Mouse (Mus musculus): ENCODE measurements at regions not wholly inside any gene's neighbourhood (a gene's known extent, or its start where the extent isn't known, plus 50 kb on each side); places are given as distances from the start of the nearest gene placed in this dataset.

DNA sequence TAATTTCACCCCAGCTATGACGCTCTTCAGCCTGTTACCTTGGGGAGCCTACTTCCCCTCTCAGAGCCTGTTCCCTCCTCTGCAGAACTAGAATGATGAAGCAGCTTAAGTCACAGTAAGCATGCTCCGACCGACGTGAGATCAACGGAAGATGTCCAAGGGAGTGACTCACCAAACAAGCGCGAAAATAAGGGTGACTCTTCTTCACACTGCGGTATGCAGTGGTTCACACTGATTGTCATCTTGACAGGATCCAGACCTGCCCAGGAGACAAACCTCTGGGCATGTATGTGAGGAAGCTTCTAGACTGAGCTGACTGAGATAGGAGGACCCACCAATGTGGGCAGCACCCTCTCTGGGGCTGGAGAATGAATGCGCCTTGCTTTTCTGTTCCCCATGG, 116.3 kb upstream of the Tpm1 start:
- ATAC-seq (ENCODE audit: insufficient number of reproducible peaks, insufficient read depth, low FRiP score, low TSS enrichment, low read depth), result no peak
- no peaks in the 10 kb centered on the region for H3K9me3 ChIP-seq
- no peaks in the 10 kb centered on the region for H3K27me3 ChIP-seq
- 89% methylated on average over 9 of the region's 9 CpGs for WGBS
- no peak overlapping the region for H3K4me3 ChIP-seq
- H3K9ac ChIP-seq, result no peak overlapping the region
- no peak overlapping the region for H3K27ac ChIP-seq
- H3K4me1 ChIP-seq, result no peaks in the 10 kb centered on the region
- H3K4me2 ChIP-seq, result no peak overlapping the region
- H3K36me3 ChIP-seq, result no peaks in the 10 kb centered on the region

DNA sequence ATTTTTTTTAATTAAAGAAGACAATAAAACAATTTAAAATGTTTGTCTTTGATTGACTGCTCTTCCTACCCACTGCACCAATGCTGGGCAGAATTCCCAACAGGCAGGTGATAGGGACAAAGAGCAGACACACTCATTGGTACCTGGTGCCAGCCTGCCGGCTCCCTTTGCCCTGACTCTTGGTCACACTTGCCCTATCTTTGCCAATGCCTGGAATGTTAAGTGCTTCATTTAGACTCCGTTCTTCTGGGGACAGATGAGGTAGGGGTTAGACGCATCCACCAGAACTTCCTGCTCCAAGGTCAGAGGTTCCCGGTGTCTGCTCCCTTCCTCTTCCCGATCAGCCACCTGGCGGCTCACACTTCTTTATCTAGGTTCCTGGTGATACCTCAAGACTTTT, 114.5 kb upstream of the Tpm1 start:
- Histone ChIP-seq H3K9ac (no peak overlapping the region), H3K9me3 (no peaks in the 10 kb centered on the region), H3K4me2 (no peak overlapping the region), H3K4me1 (no peaks in the 10 kb centered on the region), H3K27ac (no peak overlapping the region), H3K4me3 (no peak overlapping the region), H3K36me3 (no peaks in the 10 kb centered on the region), H3K27me3 (no peaks in the 10 kb centered on the region)
- ATAC-seq (ENCODE audit: insufficient number of reproducible peaks, insufficient read depth, low FRiP score, low TSS enrichment, low read depth), result no peak
- 74% methylated on average over 6 of the region's 6 CpGs for WGBS

DNA sequence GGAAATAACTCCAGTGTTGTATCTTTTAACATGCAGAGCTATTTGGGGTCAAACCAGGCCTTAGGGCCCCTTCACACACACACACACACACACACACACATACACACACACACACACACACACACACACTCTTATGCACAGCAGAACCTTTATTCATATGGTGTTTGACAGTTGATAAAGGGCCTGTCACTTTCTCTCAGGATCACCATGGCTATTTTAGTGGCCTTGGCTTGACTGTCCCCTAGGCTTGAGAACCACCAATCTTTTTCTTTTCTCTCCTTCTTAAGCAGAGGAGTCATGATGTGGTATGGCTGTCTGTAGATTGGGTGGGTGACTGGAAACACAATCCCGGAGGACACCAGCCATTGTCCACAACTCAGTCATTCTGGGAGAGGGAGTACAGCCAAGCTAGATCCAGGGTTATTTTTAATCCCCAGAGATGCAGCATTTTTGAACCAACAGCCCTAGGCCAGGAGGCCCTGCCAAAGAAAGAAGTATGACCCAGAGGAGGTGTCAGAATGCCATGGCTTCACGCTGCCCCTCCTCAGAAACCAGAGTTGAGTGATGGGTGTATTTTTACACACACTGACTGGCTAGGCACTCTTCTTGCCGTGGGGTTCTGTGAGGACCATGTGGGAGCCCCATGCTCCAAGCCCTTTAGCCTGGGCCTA, 111.7 kb upstream of the Tpm1 start:
- no peak overlapping the region for H3K9ac ChIP-seq
- H3K4me1 ChIP-seq, result peaks cover 5% of the 10 kb centered on the region; the same call in 1 of the 2 replicates
- 80% methylated on average over 3 of the region's 3 CpGs for WGBS
- H3K36me3 ChIP-seq, result no peaks in the 10 kb centered on the region
- no peaks in the 10 kb centered on the region for H3K27me3 ChIP-seq
- ATAC-seq (ENCODE audit: insufficient number of reproducible peaks, insufficient read depth, low FRiP score, low TSS enrichment, low read depth), result no peak
- H3K9me3 ChIP-seq, result no peaks in the 10 kb centered on the region
- no peak overlapping the region for H3K4me3 ChIP-seq
- no peak overlapping the region for H3K27ac ChIP-seq
- no peak overlapping the region for H3K4me2 ChIP-seq

DNA sequence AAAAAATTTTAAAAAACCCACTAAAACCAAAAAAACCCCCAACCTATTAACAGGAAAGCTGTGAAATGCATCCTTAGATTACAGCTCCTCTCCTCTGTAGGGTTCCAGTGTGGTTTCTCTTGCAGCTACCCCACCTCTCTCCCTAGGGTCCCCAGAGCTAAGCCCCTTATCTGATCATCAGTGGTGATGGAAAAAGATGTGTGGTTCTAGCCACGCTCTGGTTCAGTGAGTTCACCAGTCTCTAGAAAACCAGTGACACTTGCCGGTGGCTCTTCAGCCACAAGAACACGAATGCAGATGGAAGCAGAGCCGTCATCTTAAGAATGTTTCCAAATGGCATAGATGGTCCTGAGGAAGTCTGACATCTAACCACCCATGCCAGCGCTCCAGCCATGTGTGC, 111.1 kb upstream of the Tpm1 start:
- no peak overlapping the region for H3K4me3 ChIP-seq
- no peaks in the 10 kb centered on the region for H3K36me3 ChIP-seq
- peaks cover 5% of the 10 kb centered on the region; the same call in 1 of the 2 replicates for H3K4me1 ChIP-seq
- no peak overlapping the region for H3K4me2 ChIP-seq
- 86% methylated on average over 5 of the region's 5 CpGs for WGBS
- H3K27ac ChIP-seq, result no peak overlapping the region
- no peaks in the 10 kb centered on the region for H3K9me3 ChIP-seq
- ATAC-seq (ENCODE audit: insufficient number of reproducible peaks, insufficient read depth, low FRiP score, low TSS enrichment, low read depth), result no peak
- H3K27me3 ChIP-seq, result no peaks in the 10 kb centered on the region
- H3K9ac ChIP-seq, result no peak overlapping the region

DNA sequence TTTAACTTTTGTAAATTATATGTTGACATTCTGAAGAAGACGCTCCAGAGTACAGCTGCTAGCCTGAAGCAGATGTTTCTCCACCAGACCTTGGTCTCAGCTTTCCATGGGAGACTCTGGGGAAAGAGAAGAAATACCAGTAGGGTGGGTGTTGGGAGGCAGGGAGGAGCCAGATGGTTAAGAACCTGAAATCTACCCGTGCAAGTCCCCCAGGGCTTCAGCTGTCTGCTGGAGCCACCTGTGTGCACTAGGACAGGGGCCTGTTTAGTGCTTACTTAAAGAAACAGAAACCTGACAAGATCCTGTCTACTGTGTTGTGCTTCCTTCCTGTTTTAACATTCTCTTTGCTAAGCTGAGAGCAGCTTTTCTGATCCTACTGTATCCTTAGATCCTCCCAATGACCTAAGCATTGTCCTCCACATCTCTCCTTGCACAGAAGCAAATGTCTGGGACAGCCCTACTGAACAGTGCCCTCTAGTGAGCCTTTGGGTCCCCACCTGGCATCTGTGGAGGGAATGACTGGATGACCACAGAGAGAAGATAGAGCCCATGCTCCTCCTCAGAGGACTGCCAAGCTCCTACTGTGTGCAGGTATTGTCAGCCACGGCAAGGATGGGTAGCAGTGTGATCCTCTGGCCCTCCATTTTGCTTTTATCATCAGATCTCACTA, 107.5 kb upstream of the Tpm1 start:
- Histone ChIP-seq H3K9ac (no peak overlapping the region), H3K9me3 (no peaks in the 10 kb centered on the region), H3K27me3 (no peaks in the 10 kb centered on the region), H3K36me3 (no peaks in the 10 kb centered on the region), H3K27ac (no peak overlapping the region), H3K4me3 (no peak overlapping the region), H3K4me1 (peaks cover 22% of the 10 kb centered on the region), H3K4me2 (no peak overlapping the region)
- WGBS, result 36% methylated on average over 3 of the region's 3 CpGs
- ATAC-seq (ENCODE audit: insufficient number of reproducible peaks, insufficient read depth, low FRiP score, low TSS enrichment, low read depth), result no peak

DNA sequence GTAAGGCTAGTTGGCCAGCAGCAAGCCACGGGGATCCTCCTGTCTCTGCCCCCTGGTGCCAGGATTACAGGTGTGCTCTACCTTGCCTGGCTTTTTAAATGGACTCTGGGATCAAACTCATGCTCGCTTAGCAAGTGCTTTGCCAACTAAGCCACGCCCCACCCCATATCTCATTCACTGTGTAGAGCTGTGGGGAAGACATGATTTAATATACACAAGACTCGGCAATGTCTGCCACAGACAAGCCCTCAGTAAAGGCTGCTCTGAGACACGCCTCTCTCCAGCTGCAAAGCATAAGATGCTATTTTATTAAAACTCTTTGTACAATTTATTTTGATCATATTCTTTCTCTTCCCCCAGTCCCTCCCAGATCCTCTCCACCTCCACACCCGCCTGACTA, 104.9 kb upstream of the Tpm1 start:
- no peak for ATAC-seq (ENCODE audit: insufficient number of reproducible peaks, insufficient read depth, low FRiP score, low TSS enrichment, low read depth)
- H3K27ac ChIP-seq, result no peak overlapping the region
- H3K9ac ChIP-seq, result no peak overlapping the region
- 73% methylated on average over 6 of the region's 6 CpGs for WGBS
- no peaks in the 10 kb centered on the region for H3K9me3 ChIP-seq
- no peaks in the 10 kb centered on the region for H3K27me3 ChIP-seq
- no peaks in the 10 kb centered on the region for H3K36me3 ChIP-seq
- no peak overlapping the region for H3K4me3 ChIP-seq
- no peak overlapping the region for H3K4me2 ChIP-seq
- H3K4me1 ChIP-seq, result peaks cover 23% of the 10 kb centered on the region

DNA sequence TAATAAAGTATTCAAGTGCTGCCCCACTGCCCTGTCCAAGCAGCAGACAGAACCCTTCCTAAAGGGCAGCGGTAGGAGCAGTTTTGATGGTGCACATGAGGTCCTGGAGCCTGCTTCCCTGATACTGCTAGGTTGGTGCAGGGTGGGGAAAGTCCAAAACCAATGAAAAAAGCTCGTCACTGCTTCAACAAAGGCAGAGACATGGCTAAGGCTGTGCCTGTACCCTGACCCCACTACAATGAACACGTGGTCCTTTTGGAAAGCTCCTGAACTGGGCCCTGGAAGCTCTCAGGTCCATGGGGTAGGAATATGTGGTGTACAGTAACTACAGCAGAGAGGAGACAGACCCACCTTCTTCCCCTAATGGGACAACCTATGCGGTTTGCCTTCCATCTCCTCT, 104.1 kb upstream of the Tpm1 start:
- Histone ChIP-seq H3K4me1 (peaks cover 23% of the 10 kb centered on the region), H3K27me3 (no peaks in the 10 kb centered on the region), H3K36me3 (no peaks in the 10 kb centered on the region), H3K4me3 (no peak overlapping the region), H3K9ac (no peak overlapping the region), H3K4me2 (no peak overlapping the region), H3K27ac (no peak overlapping the region), H3K9me3 (no peaks in the 10 kb centered on the region)
- WGBS, result 88% methylated on average over 4 of the region's 4 CpGs
- no peak for ATAC-seq (ENCODE audit: insufficient number of reproducible peaks, insufficient read depth, low FRiP score, low TSS enrichment, low read depth)

DNA sequence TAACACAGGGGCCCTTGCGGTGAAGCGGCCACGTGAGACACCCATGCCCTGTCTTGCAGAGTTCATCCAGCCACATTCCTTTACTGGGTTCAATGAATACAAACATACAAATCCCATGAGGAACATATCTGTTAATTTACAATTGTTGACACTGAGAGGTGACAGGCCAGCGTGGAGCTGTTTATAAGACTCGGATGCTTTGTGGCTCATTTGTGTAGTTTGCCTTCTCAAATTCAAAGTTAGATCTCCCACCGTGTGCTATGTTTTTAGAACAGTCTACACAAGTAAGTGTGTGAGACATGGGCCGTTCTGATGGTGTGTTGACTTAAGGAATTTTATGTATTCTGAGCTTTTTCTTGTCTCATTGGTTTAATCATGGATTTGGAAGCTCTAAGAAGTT, 98.5 kb upstream of the Tpm1 start:
- WGBS, result 81% methylated on average over 7 of the region's 7 CpGs
- H3K36me3 ChIP-seq, result no peaks in the 10 kb centered on the region
- H3K4me2 ChIP-seq, result no peak overlapping the region

DNA sequence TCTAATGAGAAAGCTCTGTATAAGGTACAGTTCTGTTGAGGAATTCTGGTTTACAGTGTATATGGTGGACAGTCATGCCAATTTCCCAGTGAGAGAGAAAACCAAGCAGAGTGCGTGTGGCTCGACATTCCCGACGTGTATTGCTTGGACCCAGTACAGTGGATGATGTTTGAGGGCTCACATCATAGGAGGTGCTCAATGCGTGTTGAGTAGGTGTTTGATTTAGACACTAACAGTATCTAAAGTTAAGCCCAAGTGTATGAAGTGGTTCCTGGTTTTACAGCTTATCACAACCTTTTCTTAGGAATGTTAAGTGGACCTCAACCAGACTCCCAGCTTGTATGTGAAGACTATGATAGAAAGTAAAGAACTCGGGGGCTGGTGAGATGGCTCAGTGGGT, 96.2 kb upstream of the Tpm1 start:
- no peak for ATAC-seq (ENCODE audit: insufficient number of reproducible peaks, insufficient read depth, low FRiP score, low TSS enrichment, low read depth)
- no peak overlapping the region for H3K9ac ChIP-seq
- H3K4me2 ChIP-seq, result no peak overlapping the region
- 92% methylated on average over 6 of the region's 6 CpGs for WGBS
- H3K4me3 ChIP-seq, result no peak overlapping the region
- no peaks in the 10 kb centered on the region for H3K9me3 ChIP-seq
- peaks cover 3% of the 10 kb centered on the region for H3K4me1 ChIP-seq
- H3K27me3 ChIP-seq, result no peaks in the 10 kb centered on the region
- no peaks in the 10 kb centered on the region for H3K36me3 ChIP-seq
- no peak overlapping the region for H3K27ac ChIP-seq

More for the DNA sequence above, 98.5 kb upstream of the Tpm1 start:
- no peaks in the 10 kb centered on the region for H3K27me3 ChIP-seq
- ATAC-seq (ENCODE audit: insufficient number of reproducible peaks, insufficient read depth, low FRiP score, low TSS enrichment, low read depth), result no peak
- no peak overlapping the region for H3K27ac ChIP-seq
- no peak overlapping the region for H3K4me3 ChIP-seq
- peaks cover 9% of the 10 kb centered on the region for H3K4me1 ChIP-seq
- no peaks in the 10 kb centered on the region for H3K9me3 ChIP-seq
- H3K9ac ChIP-seq, result no peak overlapping the region

DNA sequence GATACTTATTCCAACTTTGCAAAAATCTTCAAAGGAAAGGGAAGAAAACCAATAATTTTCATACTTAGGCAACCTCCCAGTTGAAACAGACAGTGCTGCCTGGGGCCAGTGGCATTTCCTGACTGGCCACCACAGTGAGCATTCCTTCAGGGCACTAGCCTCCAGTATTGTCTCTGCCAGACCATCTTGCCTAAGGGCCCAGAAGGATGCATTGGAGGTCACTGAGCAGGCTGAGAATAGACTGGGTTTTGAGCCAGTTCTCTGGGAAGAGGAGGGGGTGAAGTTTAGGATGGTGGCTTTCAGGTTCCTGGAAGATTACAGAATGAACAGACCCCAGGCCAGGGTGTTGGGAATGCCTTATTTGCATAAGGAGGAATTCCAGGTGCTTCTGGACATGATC, 95.3 kb upstream of the Tpm1 start:
- Histone ChIP-seq H3K9ac (no peak overlapping the region), H3K4me1 (peaks cover 6% of the 10 kb centered on the region), H3K9me3 (no peaks in the 10 kb centered on the region), H3K4me2 (no peak overlapping the region), H3K4me3 (no peak overlapping the region), H3K36me3 (no peaks in the 10 kb centered on the region), H3K27me3 (no peaks in the 10 kb centered on the region), H3K27ac (no peak overlapping the region)
- no peak for ATAC-seq (ENCODE audit: insufficient number of reproducible peaks, insufficient read depth, low FRiP score, low TSS enrichment, low read depth)

DNA sequence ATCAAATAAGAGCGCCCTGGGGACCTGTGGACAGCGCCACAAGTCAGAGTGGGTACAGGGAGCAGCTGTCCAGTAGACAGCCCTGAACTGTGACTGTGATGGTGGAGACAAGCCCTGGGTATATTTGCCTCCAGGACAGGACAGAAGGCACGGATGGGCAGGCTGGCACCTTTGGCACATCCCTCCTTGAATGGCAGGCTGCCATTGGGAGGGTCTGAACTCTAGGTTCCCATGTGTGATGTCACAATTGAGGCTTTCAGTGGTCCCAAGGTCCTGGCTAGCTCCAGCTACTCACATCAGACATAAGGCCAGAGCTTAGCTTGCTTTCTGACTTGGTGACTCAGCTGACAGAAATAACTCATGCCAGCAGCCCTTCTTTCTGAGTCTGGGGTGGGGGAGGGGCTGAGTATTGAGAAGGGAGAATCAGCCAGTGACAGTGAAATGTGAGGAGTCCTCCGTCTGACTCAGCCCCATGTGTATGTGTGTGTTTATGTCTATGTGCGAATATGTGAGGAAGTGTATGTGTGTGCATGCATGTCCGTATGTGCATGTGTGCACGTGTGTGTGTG, 91.2 kb upstream of the Tpm1 start:
- Histone ChIP-seq H3K27ac (no peak overlapping the region), H3K4me1 (peaks cover 30% of the 10 kb centered on the region), H3K4me2 (no peak overlapping the region), H3K4me3 (no peak overlapping the region), H3K9ac (no peak overlapping the region), H3K36me3 (no peaks in the 10 kb centered on the region), H3K27me3 (no peaks in the 10 kb centered on the region), H3K9me3 (no peaks in the 10 kb centered on the region)
- ATAC-seq (ENCODE audit: insufficient number of reproducible peaks, insufficient read depth, low FRiP score, low TSS enrichment, low read depth), result no peak
- 60% methylated on average over 7 of the region's 7 CpGs for WGBS

DNA sequence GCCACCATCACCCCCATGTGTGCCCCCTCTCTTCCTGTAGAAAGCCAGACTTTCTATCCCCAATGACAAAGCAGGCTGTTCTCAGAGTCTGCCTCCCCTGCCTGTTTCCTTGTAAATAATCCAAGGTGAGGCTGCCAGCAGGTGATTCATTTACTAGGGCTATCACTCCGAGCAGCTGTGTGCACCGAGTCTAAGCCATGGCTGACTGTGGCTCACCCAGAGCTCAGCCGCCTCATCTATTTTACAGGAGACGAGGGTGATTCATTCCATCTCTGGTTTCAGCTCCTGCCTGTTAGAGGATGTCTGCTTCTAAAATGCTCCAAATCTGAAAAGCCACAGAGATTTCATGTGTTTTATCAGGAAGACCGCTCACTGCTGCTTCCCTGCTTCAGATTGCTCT, 88.5 kb upstream of the Tpm1 start:
- H3K4me3 ChIP-seq, result no peak overlapping the region
- no peak overlapping the region for H3K4me2 ChIP-seq
- H3K27ac ChIP-seq, result peak overlapping the region; percentile 66
- H3K27me3 ChIP-seq, result no peaks in the 10 kb centered on the region
- 30% methylated on average over 5 of the region's 5 CpGs for WGBS
- no peaks in the 10 kb centered on the region for H3K36me3 ChIP-seq
- no peaks in the 10 kb centered on the region for H3K9me3 ChIP-seq
- 0 out of 2 replicates have a peak overlapping the region, but pooled peaks have one; percentile 51 for H3K9ac ChIP-seq
- ATAC-seq (ENCODE audit: insufficient number of reproducible peaks, insufficient read depth, low FRiP score, low TSS enrichment, low read depth), result no peak
- H3K4me1 ChIP-seq, result peaks cover 34% of the 10 kb centered on the region
